Mouse (Mus musculus): ENCODE data around the gene Ccdc88c. TPM values are rescaled to one million over a fixed set of nuclear protein-coding genes. Genes with fewer than 3 reads are reported as not detected.

Ccdc88c gene
- total RNA-seq (2015) (29.2 and 42.9 TPM in 2 replicates), total RNA-seq (2017) (78.9 and 97.7 TPM in 2 replicates)

DNA sequence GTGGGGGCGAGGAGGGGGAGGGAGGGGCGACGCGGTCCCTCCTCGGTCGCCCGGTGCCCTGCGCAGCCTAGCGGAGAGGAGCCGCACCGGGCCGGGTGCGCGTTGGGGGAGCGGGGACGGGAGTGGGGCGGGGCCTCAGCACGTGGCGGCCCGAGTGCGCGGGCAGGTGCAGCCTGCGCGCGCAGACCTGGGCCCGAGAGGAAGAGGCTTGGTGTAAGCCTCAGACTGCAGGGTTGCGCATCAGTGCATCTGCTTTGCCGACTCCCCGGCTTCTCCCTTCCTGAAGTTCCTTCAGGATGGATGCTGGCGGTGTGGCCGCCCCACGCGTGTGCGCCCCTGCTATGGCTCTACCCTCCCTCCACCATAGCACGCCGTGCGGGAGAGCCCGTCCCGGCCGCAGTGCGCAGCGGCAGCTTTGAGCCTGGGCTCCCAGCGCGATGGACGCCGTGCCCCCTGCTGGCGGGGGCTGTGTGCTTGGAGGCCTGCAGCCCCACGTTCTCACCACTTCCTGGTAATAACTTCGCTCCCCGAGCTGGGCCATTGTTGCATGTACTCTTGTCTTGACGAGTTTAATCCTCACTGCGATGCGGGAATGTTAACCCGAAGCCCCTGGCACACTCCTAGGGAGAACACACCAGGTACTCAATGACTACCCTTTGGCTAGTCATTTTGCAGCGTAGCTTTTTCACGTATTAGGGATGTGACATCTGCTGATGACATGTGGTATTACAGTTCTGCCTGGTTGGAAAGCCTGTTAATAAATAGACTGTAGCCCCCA lies at the start of gene Ccdc88c:
Ccdc88c (minus strand) TSS at position 103 of the 778 bp plus-strand sequence.
- peak; percentile 72 for ATAC-seq (replicated peaks; ENCODE audit: poor library complexity)

DNA sequence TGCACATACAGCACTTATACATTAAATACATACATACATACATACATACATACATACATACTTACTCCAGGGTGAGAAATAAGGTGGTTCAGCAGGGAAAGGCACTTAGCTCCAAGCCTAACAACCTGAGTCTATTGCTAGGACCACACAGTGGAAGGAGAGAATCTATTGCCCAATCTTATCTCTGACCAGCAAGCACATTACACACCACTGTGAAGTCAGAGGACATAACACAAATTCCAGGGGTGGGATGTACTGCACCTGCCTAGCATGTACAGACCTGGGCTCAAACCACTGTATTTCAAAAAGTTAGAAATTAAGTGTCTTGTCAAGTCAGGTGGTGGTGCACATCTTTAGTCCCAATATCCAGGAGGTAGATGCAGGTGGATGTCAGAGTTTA lies 49.1 kb upstream of the Ccdc88c start:
- peak; percentile 15; the same call in 1 of the 2 replicates for ATAC-seq (replicated peaks; ENCODE audit: poor library complexity)

DNA sequence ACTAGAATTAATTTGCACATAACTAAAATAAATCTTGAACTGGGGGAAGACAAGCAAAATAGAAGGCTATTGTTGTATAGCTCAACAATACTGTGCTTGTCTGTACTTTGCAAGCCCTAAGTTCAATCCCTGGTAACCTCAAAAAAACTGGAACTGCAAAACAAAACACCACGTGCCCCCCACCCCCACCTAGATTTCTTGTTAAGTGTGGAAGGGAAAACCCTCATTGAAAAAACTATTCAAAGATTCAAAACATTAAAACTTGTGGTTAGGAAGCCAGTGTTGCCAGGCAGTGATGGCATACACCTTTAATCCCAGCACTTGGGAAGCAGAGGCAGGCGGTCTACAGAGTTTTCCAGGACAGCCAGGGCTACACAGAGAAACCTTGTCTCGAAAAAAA lies 46.6 kb upstream of the Ccdc88c start:
- ATAC-seq (replicated peaks; ENCODE audit: poor library complexity): no peak

GRCm38 (mm10) chr12:101074821-101075429 lies 46.1 kb upstream of the Ccdc88c start:
- ATAC-seq (replicated peaks; ENCODE audit: poor library complexity): peak; percentile 41

GRCm38 (mm10) chr12:101069813-101070212 lies 41.0 kb upstream of the Ccdc88c start:
- ATAC-seq (replicated peaks; ENCODE audit: poor library complexity): 0 out of 2 replicates have a peak, but pooled peaks have one; percentile 34

GRCm38 (mm10) chr12:101066329-101066728 lies 37.5 kb upstream of the Ccdc88c start:
- no peak for ATAC-seq (replicated peaks; ENCODE audit: poor library complexity)

GRCm38 (mm10) chr12:101039956-101040355 lies 11.1 kb upstream of the Ccdc88c start:
- ATAC-seq (replicated peaks; ENCODE audit: poor library complexity): no peak

- no peak for ATAC-seq (replicated peaks; ENCODE audit: poor library complexity)
These were observed 456 bp downstream of the Ccdc88c start for GRCm38 (mm10) chr12:101028247-101028953.

GRCm38 (mm10) chr12:101027451-101028246 lies 1.2 kb downstream of the Ccdc88c start:
- ATAC-seq (replicated peaks; ENCODE audit: poor library complexity): no peak

- no peak for ATAC-seq (replicated peaks; ENCODE audit: poor library complexity)
These were observed 1.9 kb downstream of the Ccdc88c start for GRCm38 (mm10) chr12:101026946-101027345.

DNA sequence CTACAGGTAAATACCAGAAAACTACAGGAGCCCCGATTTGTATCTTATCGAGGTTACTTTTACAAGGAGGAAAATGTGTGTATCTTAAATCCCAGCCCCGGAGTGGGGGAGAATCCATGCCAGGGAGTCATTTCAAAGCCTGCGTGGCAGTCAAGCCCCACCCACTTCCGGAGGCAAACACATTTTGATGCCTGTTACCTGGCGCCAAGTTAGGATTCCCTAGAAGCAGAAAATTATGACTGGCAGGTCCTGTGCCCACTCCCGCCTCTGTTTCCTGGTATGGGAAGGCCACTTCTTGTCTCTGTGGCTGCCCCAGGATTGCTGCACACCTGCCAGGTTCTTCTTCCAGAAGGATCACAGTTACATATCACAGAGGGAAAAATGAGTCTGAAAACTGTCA lies 2.3 kb downstream of the Ccdc88c start:
- ATAC-seq (replicated peaks; ENCODE audit: poor library complexity): no peak

DNA sequence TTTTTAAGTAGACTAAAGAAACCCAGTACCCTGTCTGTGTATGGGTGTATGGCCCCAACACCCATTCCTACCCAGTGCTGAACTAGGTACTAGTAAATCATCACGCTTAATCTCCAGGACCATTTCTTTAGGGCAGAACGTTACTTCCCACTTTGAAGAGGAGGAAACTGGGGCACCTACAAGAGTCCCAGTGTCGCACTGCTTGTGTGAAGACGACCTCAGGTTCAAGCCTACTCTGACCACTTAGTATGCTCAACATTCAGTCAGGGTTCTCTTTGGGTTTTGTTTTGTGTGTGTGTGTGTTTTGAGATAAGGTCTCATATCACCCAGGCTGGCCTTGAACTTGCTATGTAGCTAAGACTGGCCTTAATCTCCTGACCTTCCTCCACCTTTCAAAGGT lies 2.8 kb downstream of the Ccdc88c start:
- no peak for ATAC-seq (replicated peaks; ENCODE audit: poor library complexity)

DNA sequence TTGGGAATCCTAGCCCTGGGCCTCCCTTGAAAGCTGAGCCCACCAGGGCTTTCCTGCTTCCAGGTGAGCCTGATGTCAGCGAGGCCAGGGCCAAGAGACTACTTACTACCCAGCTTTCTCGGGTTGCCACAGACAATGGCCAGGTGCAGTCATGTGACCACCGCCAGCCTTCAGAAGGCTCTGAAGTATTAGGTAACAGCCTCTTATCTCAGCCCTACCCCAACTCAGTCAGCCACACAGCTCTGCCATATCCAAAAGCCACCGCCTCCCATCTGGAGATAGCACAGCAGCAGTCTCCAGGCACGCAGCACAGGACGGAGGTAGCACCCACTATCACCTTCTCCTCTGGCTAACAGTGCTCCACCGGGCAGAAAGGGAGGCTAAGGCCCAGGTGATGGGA lies 3.5 kb downstream of the Ccdc88c start:
- peak; percentile 53 for ATAC-seq (replicated peaks; ENCODE audit: poor library complexity)

GRCm38 (mm10) chr12:101024824-101025223 lies 4.0 kb downstream of the Ccdc88c start:
- no peak for ATAC-seq (replicated peaks; ENCODE audit: poor library complexity)

DNA sequence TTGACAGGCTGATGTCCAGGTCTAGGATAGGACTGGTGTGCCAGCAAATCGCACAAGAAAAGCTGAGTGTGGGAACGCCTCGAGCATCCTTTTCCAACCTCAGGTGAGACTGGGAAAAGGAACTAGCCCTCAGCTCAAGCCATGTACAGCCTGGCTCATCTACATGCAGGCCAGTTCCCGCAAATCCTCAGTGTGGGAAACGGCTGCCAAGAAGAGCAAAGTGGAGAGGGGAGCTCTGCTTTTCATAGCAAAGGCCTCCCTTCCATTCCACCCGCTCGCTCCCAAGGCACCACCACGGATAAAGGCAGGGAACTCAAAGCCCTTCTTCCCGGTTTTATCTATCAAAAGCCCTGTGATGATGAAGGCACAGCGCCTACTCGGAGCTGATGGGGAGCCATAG lies 5.7 kb downstream of the Ccdc88c start:
- ATAC-seq (replicated peaks; ENCODE audit: poor library complexity): no peak

GRCm38 (mm10) chr12:101022353-101022752 lies 6.5 kb downstream of the Ccdc88c start:
- ATAC-seq (replicated peaks; ENCODE audit: poor library complexity): no peak

GRCm38 (mm10) chr12:101021484-101022226 lies 7.2 kb downstream of the Ccdc88c start:
- no peak for ATAC-seq (replicated peaks; ENCODE audit: poor library complexity)

DNA sequence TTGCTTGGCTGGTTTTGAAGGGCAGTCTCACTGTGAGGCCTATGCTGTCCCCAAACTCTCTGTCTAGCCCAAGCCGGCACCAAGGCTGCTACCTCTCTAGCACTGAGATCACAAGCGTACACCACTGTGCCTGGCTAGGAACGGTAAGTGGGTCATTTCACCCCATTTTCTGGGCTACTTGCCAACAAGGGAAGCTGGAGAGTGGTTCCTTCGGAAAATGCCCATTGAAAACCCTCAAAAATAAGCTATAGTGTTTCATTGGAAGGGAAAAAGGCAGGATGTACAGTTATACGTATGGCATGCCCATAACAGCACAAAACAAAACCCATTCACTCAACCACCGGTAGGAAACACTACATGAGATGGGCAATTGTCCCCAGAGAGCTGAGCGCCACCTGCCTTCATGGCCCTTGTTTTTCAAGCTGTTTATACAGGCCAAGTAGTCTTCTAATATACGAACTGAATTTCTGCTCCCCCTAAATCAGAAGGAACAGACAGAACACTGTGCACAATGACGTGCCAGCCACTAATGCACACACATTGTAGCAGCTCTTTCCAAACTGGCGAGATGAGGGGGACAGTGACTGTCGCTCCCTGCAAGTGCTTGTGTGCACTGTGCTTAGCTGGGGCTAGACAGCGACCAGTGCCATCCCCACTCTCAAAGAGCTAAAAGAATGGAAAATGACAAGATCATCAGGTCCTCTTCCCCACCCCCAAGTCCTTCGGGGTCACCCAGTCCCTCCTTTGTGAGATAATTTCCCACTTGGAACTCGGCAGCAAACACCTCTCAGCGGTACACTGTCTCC lies 8.4 kb downstream of the Ccdc88c start:
- ATAC-seq (replicated peaks; ENCODE audit: poor library complexity): no peak

DNA sequence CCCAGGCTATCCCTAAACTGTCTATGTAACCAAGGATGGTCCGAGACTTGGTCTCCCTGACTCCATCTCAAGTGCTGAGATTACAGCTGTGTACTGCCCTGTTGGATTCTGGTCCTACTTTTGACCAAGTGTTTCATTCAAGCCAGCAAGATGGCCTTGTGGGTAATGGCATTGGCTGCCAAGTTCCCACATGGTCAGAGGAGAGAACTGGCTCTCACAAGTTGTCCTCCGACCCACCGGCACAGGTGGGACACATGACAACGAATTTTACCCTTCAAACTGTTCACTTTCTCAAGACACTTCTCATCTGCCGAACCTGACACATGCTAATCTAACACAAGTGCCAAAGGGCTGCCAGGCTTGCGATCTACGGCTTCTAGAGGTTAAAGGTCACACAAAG lies 9.4 kb downstream of the Ccdc88c start:
- no peak for ATAC-seq (replicated peaks; ENCODE audit: poor library complexity)

Data from megakaryocyte progenitor cell, adult 5-6 weeks (primary cell).